Mouse (Mus musculus) fat pad, adult 2 months (tissue): Measurements from ENCODE around the gene Olfr1377.
"Not testable (repeated sequence)": the region's sequence is repeated elsewhere in the genome, so short reads cannot be mapped to it uniquely, and the experiment has no call there.

Experiments used
- DNase-seq: peaks from one replicate; pipeline ENCODE4 v3.0.0-alpha.2; 2011; ENCODE audit warnings: low read depth, low spot score; ENCODE audit errors: extremely low read depth

Gene Olfr1377

GRCm38 (mm10) chr11:50981667-50982066 is at the start of gene Olfr1377:
TSS of gene Olfr1377 (plus strand) at chr11:50981967.
- DNase-seq, result no peak

GRCm38 (mm10) chr11:50932040-50932439 is 49.7 kb upstream of the Olfr1377 start:
- no peak for DNase-seq

GRCm38 (mm10) chr11:50938435-50938834 is 43.3 kb upstream of the Olfr1377 start:
- peak; percentile 79 for DNase-seq

GRCm38 (mm10) chr11:50939621-50940366 is 42.0 kb upstream of the Olfr1377 start:
- no peak for DNase-seq

GRCm38 (mm10) chr11:50942386-50942785 is 39.4 kb upstream of the Olfr1377 start:
- DNase-seq, result no peak

GRCm38 (mm10) chr11:50943506-50943905 is 38.3 kb upstream of the Olfr1377 start, which contains the start of gene 4933414I15Rik:
TSS of gene 4933414I15Rik (minus strand) at chr11:50943765.
- no peak for DNase-seq

- DNase-seq, result no peak
Observed at GRCm38 (mm10) chr11:50952290-50952689, 29.5 kb upstream of the Olfr1377 start.

- DNase-seq, result no peak
Observed at GRCm38 (mm10) chr11:50953665-50954064, 28.1 kb upstream of the Olfr1377 start, which contains the start of gene Prop1. TSS of gene Prop1 (minus strand) at chr11:50953765.

- DNase-seq, result no peak
Observed at GRCm38 (mm10) chr11:50964886-50965285, 16.9 kb upstream of the Olfr1377 start.

GRCm38 (mm10) chr11:50966230-50966629 is 15.5 kb upstream of the Olfr1377 start, which contains the start of gene Olfr1378:
TSS of gene Olfr1378 (plus strand) at chr11:50966530.
- no peak for DNase-seq

GRCm38 (mm10) chr11:50977216-50977615 is 4.6 kb upstream of the Olfr1377 start:
- DNase-seq, result no peak

GRCm38 (mm10) chr11:51003296-51003695 is 21.5 kb downstream of the Olfr1377 start, which contains the start of gene Olfr51:
TSS of gene Olfr51 (plus strand) at chr11:51003596.
- DNase-seq, result no peak

- DNase-seq, result no peak
Observed at GRCm38 (mm10) chr11:51011821-51012220, 30.1 kb downstream of the Olfr1377 start.

- DNase-seq, result no peak
Observed at GRCm38 (mm10) chr11:51013936-51014335, 32.2 kb downstream of the Olfr1377 start, which contains the start of gene Olfr54. TSS of gene Olfr54 (plus strand) at chr11:51014236.

- DNase-seq, result no peak
Observed at GRCm38 (mm10) chr11:51016341-51016740, 34.6 kb downstream of the Olfr1377 start.

GRCm38 (mm10) chr11:51026811-51027210 is 45.0 kb downstream of the Olfr1377 start:
- DNase-seq, result not testable (repeated sequence)

- DNase-seq, result not testable (repeated sequence)
Observed at GRCm38 (mm10) chr11:51029381-51029780, 47.6 kb downstream of the Olfr1377 start.

- no peak for DNase-seq
Observed at GRCm38 (mm10) chr11:51030225-51030624, 48.5 kb downstream of the Olfr1377 start.

GRCm38 (mm10) chr11:51032851-51033250 is 51.1 kb downstream of the Olfr1377 start:
- DNase-seq, result no peak

GRCm38 (mm10) chr11:51034141-51034540 is 52.4 kb downstream of the Olfr1377 start:
- DNase-seq, result not testable (repeated sequence)

GRCm38 (mm10) chr11:51035951-51036350 is 54.2 kb downstream of the Olfr1377 start:
- no peak for DNase-seq
